Mouse (Mus musculus) 416B (cell line): ENCODE measurements around the gene Arhgap20.

Source experiments
- DNase-seq: peaks from one replicate; pipeline ENCODE4 v3.0.0; 2011; ENCODE audit warnings: low read depth

Arhgap20 gene

GRCm38 (mm10) chr9:51799156-51799555, 34.0 kb downstream of the Arhgap20 start:
- DNase-seq = no peak

- DNase-seq = no peak
These were observed 42.1 kb downstream of the Arhgap20 start for GRCm38 (mm10) chr9:51807272-51807671.

GRCm38 (mm10) chr9:51812931-51813330, 47.8 kb downstream of the Arhgap20 start:
- peak; percentile 7 for DNase-seq

GRCm38 (mm10) chr9:51824516-51824915, 59.4 kb downstream of the Arhgap20 start:
- DNase-seq = no peak

- DNase-seq = no peak
These were observed 66.5 kb downstream of the Arhgap20 start for GRCm38 (mm10) chr9:51831596-51831995.

- no peak for DNase-seq
These were observed 67.2 kb downstream of the Arhgap20 start for GRCm38 (mm10) chr9:51832368-51832767.

- DNase-seq = no peak
These were observed 72.6 kb downstream of the Arhgap20 start for GRCm38 (mm10) chr9:51837716-51838115.

GRCm38 (mm10) chr9:51843216-51843615, 78.1 kb downstream of the Arhgap20 start:
- DNase-seq = no peak

GRCm38 (mm10) chr9:51845796-51846195, 80.7 kb downstream of the Arhgap20 start:
- no peak for DNase-seq

GRCm38 (mm10) chr9:51853772-51854171, 88.6 kb downstream of the Arhgap20 start:
- no peak for DNase-seq

- DNase-seq = no peak
These were observed 99.1 kb downstream of the Arhgap20 start for GRCm38 (mm10) chr9:51864273-51864672.

- DNase-seq = no peak
These were observed 101.5 kb downstream of the Arhgap20 start for GRCm38 (mm10) chr9:51866634-51867033.

- no peak for DNase-seq
These were observed 103.9 kb downstream of the Arhgap20 start for GRCm38 (mm10) chr9:51869056-51869455.

GRCm38 (mm10) chr9:51874348-51874747, 109.2 kb downstream of the Arhgap20 start:
- DNase-seq = no peak

GRCm38 (mm10) chr9:51875531-51875930, 110.4 kb downstream of the Arhgap20 start:
- DNase-seq = no peak

GRCm38 (mm10) chr9:51881386-51881785, 116.2 kb downstream of the Arhgap20 start:
- DNase-seq = no peak

GRCm38 (mm10) chr9:51881881-51882280, 116.7 kb downstream of the Arhgap20 start:
- no peak for DNase-seq

GRCm38 (mm10) chr9:51883319-51883718, 118.2 kb downstream of the Arhgap20 start:
- no peak for DNase-seq

GRCm38 (mm10) chr9:51892921-51893320, 127.8 kb downstream of the Arhgap20 start:
- no peak for DNase-seq
